Mouse (Mus musculus) olfactory bulb, adult 2 months (tissue): Measurements from ENCODE around the gene Gm17657.

Experiments used
- CTCF ChIP-seq: fragments of 200-500 bp; IDR thresholded peaks from 2 replicates; pipeline ENCODE4 v1.5.1; 2012; ENCODE audit warnings: low read depth, mild to moderate bottlenecking, low read length, moderate library complexity; ENCODE audit not compliant: insufficient read depth
- POLR2A ChIP-seq: fragments of 200-500 bp; IDR thresholded peaks from 2 replicates; pipeline ENCODE4 v1.6.1; 2012; ENCODE audit warnings: mild to moderate bottlenecking, low read depth, low read length, moderate library complexity; ENCODE audit not compliant: insufficient read depth

- TF ChIP-seq CTCF: no peak
- TF ChIP-seq POLR2A: no peak
Measured at GRCm38 (mm10) chr17:29544064-29544463, 5.4 kb downstream of the Gm17657 start.
